Mouse (Mus musculus) testis, adult 2 months (tissue): ENCODE results near the gene Arf3. TPM values are rescaled to one million over a fixed set of nuclear protein-coding genes. Genes with fewer than 3 reads are reported as not detected.

ENCODE experiments used
- H3K27ac ChIP-seq: fragments of 200-500 bp; 2 replicates; pipeline ENCODE4 v1.5.1; 2012; ENCODE audit warnings: low read depth, low read length; ENCODE audit not compliant: control insufficient read depth, insufficient read depth
- H3K27me3 ChIP-seq: fragments of 200-500 bp; 2 replicates; pipeline ENCODE4 v1.6.1; 2012; ENCODE audit warnings: mild to moderate bottlenecking, low read length, moderate library complexity; ENCODE audit not compliant: control insufficient read depth, insufficient read depth
- H3K36me3 ChIP-seq: fragments of 200-500 bp; 2 replicates; pipeline ENCODE4 v1.6.1; 2012; ENCODE audit warnings: mild to moderate bottlenecking, low read length; ENCODE audit not compliant: control insufficient read depth, insufficient read depth
- H3K4me1 ChIP-seq: fragments of 200-500 bp; 2 replicates; pipeline ENCODE4 v1.6.1; 2012; ENCODE audit warnings: low read length; ENCODE audit not compliant: control insufficient read depth, insufficient read depth
- H3K4me3 ChIP-seq: fragments of 200-500 bp; 2 replicates; pipeline ENCODE4 v1.5.1; 2012; ENCODE audit warnings: low read depth, mild to moderate bottlenecking, low read length, moderate library complexity, mixed read lengths; ENCODE audit not compliant: control insufficient read depth
- CTCF ChIP-seq: fragments of 200-500 bp; IDR thresholded peaks from 2 replicates; pipeline ENCODE4 v1.5.1; 2012; ENCODE audit warnings: low read depth, mild to moderate bottlenecking, inconsistent platforms, low read length, moderate library complexity; ENCODE audit not compliant: control insufficient read depth, insufficient read depth, insufficient replicate concordance
- POLR2A ChIP-seq: fragments of 200-500 bp; IDR thresholded peaks from 2 replicates; pipeline ENCODE4 v1.6.1; 2012; ENCODE audit warnings: low read depth, mild to moderate bottlenecking, inconsistent platforms, low read length, moderate library complexity; ENCODE audit not compliant: control insufficient read depth
- polyA plus RNA-seq: library from polyadenylated mRNA; depleted of rRNA; stranded (reverse); fragments of >200 nt; gene quantifications from 2 replicates; pipeline ENCODE4 v1.2.3, GENCODE M21; 2012

Arf3 gene
- polyA plus RNA-seq, 1 experiment: 80.4 TPM

DNA sequence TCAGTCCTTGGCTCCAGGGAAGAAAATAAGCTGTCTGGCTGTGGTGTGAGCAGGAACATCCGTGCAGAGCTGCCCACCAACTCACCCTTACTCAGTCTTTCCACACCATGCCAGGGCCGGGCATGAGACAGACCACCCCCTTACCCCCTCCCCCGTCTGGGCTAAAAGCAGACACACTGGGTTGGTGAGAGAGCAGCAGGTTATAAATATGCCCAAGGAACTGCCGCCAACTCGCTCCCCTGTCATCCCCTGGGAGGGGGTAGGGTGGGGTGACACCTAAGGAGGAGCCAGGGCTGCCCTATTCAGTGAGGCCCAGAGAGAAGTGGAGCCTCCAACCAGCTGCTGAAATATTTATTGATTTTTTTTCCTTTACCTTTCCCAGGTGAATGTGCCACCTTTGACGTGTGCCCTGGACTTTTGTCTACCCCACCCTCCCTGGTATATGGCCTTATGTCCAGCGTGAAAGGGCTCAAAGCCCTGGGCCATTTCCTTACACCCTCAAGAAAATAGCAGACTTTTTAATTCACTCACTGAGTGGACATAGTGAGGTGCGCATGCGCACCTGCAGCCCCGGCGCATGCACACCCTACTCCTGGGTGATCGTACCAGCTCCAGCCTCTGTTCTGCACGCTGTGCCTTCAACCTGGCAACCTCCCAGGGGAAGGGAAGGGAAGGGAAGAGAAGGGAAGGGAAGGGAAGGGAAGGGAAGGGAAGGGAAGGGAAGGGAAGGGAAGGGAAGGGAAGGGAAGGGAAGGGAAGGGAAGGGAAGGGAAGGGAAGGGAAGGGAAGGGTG lies 34.0 kb upstream of the Arf3 start:
- H3K27ac ChIP-seq: no peak overlapping the region
- no peak overlapping the region for H3K4me3 ChIP-seq
- no peaks in the 10 kb centered on the region for H3K36me3 ChIP-seq
- TF ChIP-seq CTCF (no peak), POLR2A (no peak)
- H3K27me3 ChIP-seq: peaks cover 3% of the 10 kb centered on the region; the same call in 1 of the 2 replicates
- peaks cover 17% of the 10 kb centered on the region for H3K4me1 ChIP-seq

DNA sequence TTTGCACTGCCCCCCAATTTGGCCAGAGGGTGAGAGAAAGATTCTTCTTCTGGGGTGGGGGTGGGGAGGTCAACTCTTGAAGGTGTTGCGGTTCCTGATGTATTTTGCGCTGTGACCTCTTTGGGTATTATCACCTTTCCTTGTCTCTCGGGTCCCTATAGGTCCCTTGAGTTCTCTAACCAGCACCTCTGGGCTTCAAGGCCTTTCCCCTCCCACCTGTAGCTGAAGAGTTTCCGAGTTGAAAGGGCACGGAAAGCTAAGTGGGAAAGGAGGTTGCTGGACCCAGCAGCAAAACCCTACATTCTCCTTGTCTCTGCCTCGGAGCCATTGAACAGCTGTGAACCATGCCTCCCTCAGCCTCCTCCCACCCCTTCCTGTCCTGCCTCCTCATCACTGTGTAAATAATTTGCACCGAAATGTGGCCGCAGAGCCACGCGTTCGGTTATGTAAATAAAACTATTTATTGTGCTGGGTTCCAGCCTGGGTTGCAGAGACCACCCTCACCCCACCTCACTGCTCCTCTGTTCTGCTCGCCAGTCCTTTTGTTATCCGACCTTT lies 30.2 kb upstream of the Arf3 start:
- Histone ChIP-seq H3K27ac (no peak overlapping the region), H3K36me3 (no peaks in the 10 kb centered on the region), H3K27me3 (peaks cover 13% of the 10 kb centered on the region; the same call in 1 of the 2 replicates), H3K4me3 (no peak overlapping the region; the same call in 1 of the 2 replicates), H3K4me1 (peaks cover 36% of the 10 kb centered on the region)
- TF ChIP-seq CTCF (no peak), POLR2A (no peak)

DNA sequence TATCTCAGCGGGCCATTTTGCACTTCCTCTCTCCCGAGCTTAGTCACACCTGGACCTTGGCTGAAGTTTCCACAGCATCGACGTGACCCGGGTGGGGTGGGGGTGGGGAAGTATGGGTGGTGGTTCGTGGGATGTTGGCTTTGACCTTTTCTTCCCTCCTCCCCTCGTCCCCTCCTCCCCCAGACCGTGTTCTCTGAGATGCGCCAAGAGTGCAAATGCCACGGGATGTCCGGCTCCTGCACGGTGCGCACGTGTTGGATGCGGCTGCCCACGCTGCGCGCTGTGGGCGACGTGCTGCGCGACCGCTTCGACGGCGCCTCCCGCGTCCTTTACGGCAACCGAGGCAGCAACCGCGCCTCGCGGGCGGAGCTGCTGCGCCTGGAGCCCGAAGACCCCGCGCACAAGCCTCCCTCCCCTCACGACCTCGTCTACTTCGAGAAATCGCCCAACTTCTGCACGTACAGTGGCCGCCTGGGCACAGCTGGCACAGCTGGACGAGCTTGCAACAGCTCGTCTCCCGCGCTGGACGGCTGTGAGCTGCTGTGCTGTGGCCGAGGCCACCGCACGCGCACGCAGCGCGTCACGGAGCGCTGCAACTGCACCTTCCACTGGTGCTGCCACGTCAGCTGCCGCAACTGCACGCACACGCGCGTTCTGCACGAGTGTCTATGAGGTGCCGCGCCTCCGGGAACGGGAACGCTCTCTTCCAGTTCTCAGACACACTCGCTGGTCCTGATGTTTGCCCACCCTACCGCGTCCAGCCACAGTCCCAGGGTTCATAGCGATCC lies 29.4 kb upstream of the Arf3 start:
- Histone ChIP-seq H3K36me3 (no peaks in the 10 kb centered on the region), H3K4me1 (peaks cover 31% of the 10 kb centered on the region), H3K27me3 (peaks cover 10% of the 10 kb centered on the region; the same call in 1 of the 2 replicates), H3K27ac (no peak overlapping the region), H3K4me3 (peak overlapping the region; percentile 66)
- TF ChIP-seq CTCF (0 out of 2 replicates have a peak, but pooled peaks have one; percentile 3), POLR2A (no peak; the same call in 1 of the 2 replicates)

DNA sequence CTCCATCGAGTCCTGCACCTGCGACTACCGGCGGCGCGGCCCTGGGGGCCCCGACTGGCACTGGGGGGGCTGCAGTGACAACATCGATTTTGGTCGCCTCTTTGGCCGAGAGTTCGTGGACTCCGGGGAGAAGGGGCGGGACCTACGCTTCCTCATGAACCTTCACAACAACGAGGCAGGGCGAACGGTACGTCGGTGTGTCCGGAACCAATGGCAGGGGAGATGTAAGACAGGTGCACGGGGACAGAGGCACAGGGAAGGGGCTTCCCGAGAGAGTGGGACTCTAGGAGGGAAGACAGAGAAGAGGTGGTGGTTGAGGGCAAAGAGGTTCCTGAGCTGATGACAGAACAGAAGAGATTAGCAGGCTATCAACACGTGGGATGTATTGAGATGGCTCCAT lies 28.8 kb upstream of the Arf3 start:
- Histone ChIP-seq H3K27ac (no peak overlapping the region), H3K4me1 (peaks cover 31% of the 10 kb centered on the region), H3K4me3 (no peak overlapping the region; the same call in 1 of the 2 replicates), H3K27me3 (peaks cover 10% of the 10 kb centered on the region; the same call in 1 of the 2 replicates), H3K36me3 (no peaks in the 10 kb centered on the region)
- TF ChIP-seq POLR2A: no peak
- no peak for TF ChIP-seq CTCF

DNA sequence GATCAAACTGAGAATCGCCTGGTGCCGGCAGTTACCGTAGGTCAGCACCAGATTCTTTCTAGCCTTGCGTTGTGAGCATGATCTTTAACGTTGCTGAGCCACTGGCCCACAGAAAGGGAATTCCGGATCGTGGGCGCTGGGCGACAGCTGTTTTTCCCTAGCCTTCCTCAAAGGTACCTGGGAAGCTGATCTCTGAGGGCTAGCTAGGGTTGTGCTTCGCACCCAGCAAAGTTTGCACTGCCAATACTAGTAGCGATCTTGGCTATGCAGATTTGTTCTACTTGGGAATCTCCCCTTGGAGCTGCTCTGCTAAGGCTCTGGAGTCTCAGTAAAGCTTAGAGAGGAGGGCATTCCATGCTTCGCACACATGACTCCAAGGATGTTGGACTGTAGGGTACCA lies 28.2 kb upstream of the Arf3 start:
- peaks cover 31% of the 10 kb centered on the region for H3K4me1 ChIP-seq
- H3K4me3 ChIP-seq: peak overlapping the region; percentile 9
- no peak overlapping the region for H3K27ac ChIP-seq
- no peaks in the 10 kb centered on the region for H3K36me3 ChIP-seq
- no peak for TF ChIP-seq POLR2A
- no peak for TF ChIP-seq CTCF
- peaks cover 10% of the 10 kb centered on the region; the same call in 1 of the 2 replicates for H3K27me3 ChIP-seq

DNA sequence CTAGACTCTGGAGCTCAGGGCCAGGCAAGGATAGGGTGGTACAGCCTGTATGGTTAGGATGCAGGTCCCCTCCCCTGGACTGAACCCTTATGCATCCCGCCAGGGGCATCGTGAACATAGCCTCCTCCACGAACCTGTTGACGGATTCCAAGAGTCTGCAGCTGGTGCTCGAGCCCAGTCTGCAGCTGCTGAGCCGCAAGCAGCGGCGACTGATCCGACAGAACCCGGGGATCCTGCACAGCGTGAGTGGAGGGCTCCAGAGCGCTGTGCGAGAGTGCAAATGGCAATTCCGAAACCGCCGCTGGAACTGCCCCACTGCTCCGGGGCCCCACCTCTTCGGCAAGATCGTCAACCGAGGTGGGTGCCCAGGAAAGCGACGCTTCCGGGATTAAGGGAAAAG lies 27.7 kb upstream of the Arf3 start:
- Histone ChIP-seq H3K4me3 (peak overlapping the region; percentile 9; the same call in 1 of the 2 replicates), H3K27ac (no peak overlapping the region), H3K4me1 (peaks cover 31% of the 10 kb centered on the region), H3K36me3 (no peaks in the 10 kb centered on the region), H3K27me3 (peaks cover 10% of the 10 kb centered on the region; the same call in 1 of the 2 replicates)
- TF ChIP-seq POLR2A (no peak), CTCF (no peak)
